In genomic region chr3:156561524-156562423, GRCm38 (mm10) we compare ENCODE assay signal across 9 mouse cellular contexts. TPM values are rescaled to one million over a fixed set of nuclear protein-coding genes. Genes with fewer than 3 reads are reported as not detected.
DNase-seq lines count a peak whose midpoint lies in the region; ATAC-seq and TF ChIP-seq lines count a peak whose summit lies in the region.
"Had no signal": no experiment of that assay in that cellular context is flagged by ENCODE, and none has a peak within 500 bp of the region (broad histone marks: within the 10 kb centered on the region; RNA-seq: fewer than 3 reads in every experiment).

Negr1 (plus strand) TSS chr3:156561794.

- peaks cover 13% of the 10 kb centered on the region for H3K4me1 ChIP-seq in cerebellum, adult 2 months (ENCODE audit: control insufficient read depth, insufficient read depth, low read length)
- no peaks in the 10 kb centered on the region; the same call in 1 of the 2 replicates for H3K4me1 ChIP-seq in forebrain, postnatal 0 days (ENCODE audit: insufficient read depth)
- H3K4me1 ChIP-seq in lung, adult 2 months (ENCODE audit: control insufficient read depth, insufficient read depth, low read length) = no peaks in the 10 kb centered on the region

- H3K27ac ChIP-seq in cerebellum, adult 2 months (ENCODE audit: insufficient read depth, low read length) = peak within 1 kb of the TSS; percentile 97
- peak within 1 kb of the TSS; percentile 98 for H3K27ac ChIP-seq in forebrain, postnatal 0 days (ENCODE audit: low read depth, low read length)

- H3K36me3 ChIP-seq in forebrain, postnatal 0 days (ENCODE audit: insufficient read depth) = no peaks in the 10 kb centered on the region

- 0 out of 2 replicates have a peak, but pooled peaks have one; percentile 21 for TF ChIP-seq POLR2A in cerebellum, adult 2 months (IDR thresholded peaks at IDR 0.05; ENCODE audit: borderline replicate concordance, insufficient read depth, low read length)
- TF ChIP-seq POLR2A in lung, adult 2 months (IDR thresholded peaks at IDR 0.05; ENCODE audit: borderline replicate concordance, extremely low read depth, low read depth, low read length) = no peak

- intact Hi-C loops in heart, postnatal 14 days (cut with DNase I) = no loop called here

- peak within 1 kb of the TSS; percentile 78 for H3K4me2 ChIP-seq in forebrain, postnatal 0 days (ENCODE audit: low read depth)

- no peaks in the 10 kb centered on the region for H3K27me3 ChIP-seq in cerebellum, adult 2 months (ENCODE audit: control insufficient read depth, insufficient read depth, low read length)
- no peaks in the 10 kb centered on the region for H3K27me3 ChIP-seq in forebrain, postnatal 0 days (ENCODE audit: insufficient read depth, low read length)
- H3K27me3 ChIP-seq: CH12.LX had no signal

- H3K9me3 ChIP-seq in forebrain, postnatal 0 days (ENCODE audit: low read length) = no peaks in the 10 kb centered on the region

- peak within 1 kb of the TSS; percentile 92 for H3K4me3 ChIP-seq in cerebellum, adult 2 months (replicated peaks; ENCODE audit: insufficient read depth, low read depth, low read length)
- H3K4me3 ChIP-seq in forebrain, postnatal 0 days (ENCODE audit: low read depth, low read length) = peak within 1 kb of the TSS; percentile 80
- H3K4me3 ChIP-seq in lung, adult 2 months (replicated peaks; ENCODE audit: extremely low read depth, low read depth, low read length) = peak within 1 kb of the TSS; percentile 58

- TF ChIP-seq CTCF in cerebellum, adult 2 months (IDR thresholded peaks at IDR 0.05; ENCODE audit: borderline replicate concordance, insufficient read depth, low read depth, low read length) = no peak
- peak; percentile 35 for TF ChIP-seq CTCF in forebrain, postnatal 0 days (IDR thresholded peaks at IDR 0.05; ENCODE audit: low read depth)
- no peak for TF ChIP-seq CTCF in lung, adult 2 months (IDR thresholded peaks at IDR 0.05; ENCODE audit: insufficient read depth, low read length)

- H3K9ac ChIP-seq in forebrain, postnatal 0 days = peak within 1 kb of the TSS; percentile 80

- peak; percentile 44 for DNase-seq in ES-CJ7 (ENCODE audit: low read depth, low spot score)
- DNase-seq in cerebellum, adult 2 months = peak; percentile 89 to 91
- DNase-seq in forebrain, postnatal 0 days = peak; percentile 85
- peak; percentile 69 to 76 for DNase-seq in heart, postnatal 14 days
- peak; percentile 81 to 82 for DNase-seq in layer of hippocampus, adult 8-10 months (ENCODE audit: low spot score in 2 of 2)
- DNase-seq in lung, adult 2 months = peak; percentile 9
- peak; percentile 36 for DNase-seq in ovary, adult 18-20 months (ENCODE audit: low spot score)
- DNase-seq in urinary bladder, postnatal 4 days (ENCODE audit: low spot score in 2 of 2) = peak; percentile 68 to 70

- WGBS in cerebellum, adult 2 months = under 1% methylated on average over 79 of the region's 79 CpGs
- WGBS in forebrain, postnatal 0 days = under 1% methylated on average over 77 of the region's 79 CpGs
- 1% methylated on average over 76 of the region's 79 CpGs for WGBS in lung, adult 2 months

- ATAC-seq in forebrain, postnatal 0 days = peak; percentile 72

RNA-seq across cellular contexts. Expression of gene Negr1, which starts in this region (rescaled TPM):
- polyA plus RNA-seq in cerebellum, adult 2 months (2012; rRNA removed) = 83.3 and 92.0 TPM in 2 replicates
- 145 and 205 TPM in 2 replicates for total RNA-seq in forebrain, postnatal 0 days (2014; rRNA removed)
- 43.9 and 65.0 TPM in 2 replicates for polyA plus RNA-seq in forebrain, postnatal 0 days (2015; fragmentation: Nextera tagmentation; extraction: Ambion mirVana)
- total RNA-seq in heart, postnatal 14 days (2021) = 1 to 10 TPM; 1.5 to 3.4 TPM
- 100 to 1,000 TPM; 104 to 148 (median 114) TPM for total RNA-seq in layer of hippocampus, adult 8-10 months (2022)
- polyA plus RNA-seq in lung, adult 2 months (2012; rRNA removed) = 1.3 and 1.5 TPM in 2 replicates
- total RNA-seq: CH12.LX had no signal

Comparison
In these comparisons a context has a peak if more than half of its experiments do, and no peak if none do; other contexts are left out.
1. Peak in every context shown above with its lines: DNase-seq, ATAC-seq, H3K4me3 ChIP-seq and H3K27ac ChIP-seq.
2. RNA of gene Negr1 (total RNA-seq): 145 to 205 TPM in forebrain, postnatal 0 days and 104 to 148 TPM in layer of hippocampus, adult 8-10 months; 1.5 to 3.4 TPM in heart, postnatal 14 days; every median in the first group is over 10 times any median in the second.
3. RNA of gene Negr1 (polyA plus RNA-seq): 83.3 to 92.0 TPM in cerebellum, adult 2 months and 43.9 to 65.0 TPM in forebrain, postnatal 0 days; 1.3 to 1.5 TPM in lung, adult 2 months; every median in the first group is over 10 times any median in the second.
4. DNase-seq: peak in every context shown above with its lines; median percentile 90 in cerebellum, adult 2 months; 85 in forebrain, postnatal 0 days; 82 in layer of hippocampus, adult 8-10 months; 72 in heart, postnatal 14 days; 69 in urinary bladder, postnatal 4 days; 44 in ES-CJ7; 36 in ovary, adult 18-20 months; 9 in lung, adult 2 months.